Mouse (Mus musculus) cerebellum, adult 2 months (tissue): ENCODE measurements at regions not wholly inside any gene's neighbourhood (a gene's known extent, or its start where the extent isn't known, plus 50 kb on each side); places are given as distances from the start of the nearest gene placed in this dataset.

ENCODE experiments used
- DNase-seq, 2 experiments: peaks; one replicate each; pipeline ENCODE4 v3.0.0; 2021
- H3K27ac ChIP-seq: fragments of 200-500 bp; 2 replicates; pipeline ENCODE4 v1.5.1; 2012; ENCODE audit warnings: low read length, control low read depth, inconsistent platforms; ENCODE audit not compliant: insufficient read depth
- H3K27me3 ChIP-seq: fragments of 200-500 bp; 2 replicates; pipeline ENCODE4 v1.6.1; 2012; ENCODE audit warnings: inconsistent platforms, mild to moderate bottlenecking, low read length, moderate library complexity; ENCODE audit not compliant: control insufficient read depth, insufficient read depth
- H3K4me1 ChIP-seq: fragments of 200-500 bp; 2 replicates; pipeline ENCODE4 v1.6.1; 2011; ENCODE audit warnings: low read length; ENCODE audit not compliant: control insufficient read depth, insufficient read depth
- H3K4me3 ChIP-seq: fragments of 200-500 bp; replicated peaks from 2 replicates; pipeline ENCODE3; 2011; ENCODE audit warnings: mild to moderate bottlenecking, low read depth, low read length, control low read depth; ENCODE audit not compliant: insufficient read depth
- CTCF ChIP-seq: fragments of 200-500 bp; IDR thresholded peaks from 2 replicates; pipeline ENCODE4 v1.5.1; 2011; ENCODE audit warnings: low read depth, mild to moderate bottlenecking, control low read depth, low read length, moderate library complexity, borderline replicate concordance; ENCODE audit not compliant: insufficient read depth
- POLR2A ChIP-seq: fragments of 200-500 bp; IDR thresholded peaks from 2 replicates; pipeline ENCODE4 v1.6.1; 2011; ENCODE audit warnings: low read length, control low read depth, borderline replicate concordance; ENCODE audit not compliant: insufficient read depth
- WGBS: fragments of 180-500 bp; shearing (Covaris S2); methylation state at CpG from one replicate; pipeline ENCODE4 v1.1.7; 2018; 5-methylcytosine and 5-hydroxymethylcytosine counted together

- Histone ChIP-seq H3K4me1 (no peaks in the 10 kb centered on the region), H3K27me3 (no peaks in the 10 kb centered on the region; the same call in 1 of the 2 replicates), H3K4me3 (no peak overlapping the region), H3K27ac (no peak overlapping the region)
- 52% methylated on average over 8 of the region's 8 CpGs for WGBS
- TF ChIP-seq POLR2A, result no peak
- no peak for TF ChIP-seq CTCF
- no peak for DNase-seq
Observed at GRCm38 (mm10) chr11:26962928-26963667, 369.3 kb upstream of the Vrk2 start.

- TF ChIP-seq CTCF (no peak), POLR2A (no peak)
- no peak overlapping the region for H3K27ac ChIP-seq
- H3K4me3 ChIP-seq, result no peak overlapping the region
- DNase-seq, result no peak
- 33% methylated on average over 18 of the region's 18 CpGs for WGBS
- no peaks in the 10 kb centered on the region; the same call in 1 of the 2 replicates for H3K27me3 ChIP-seq
- H3K4me1 ChIP-seq, result no peaks in the 10 kb centered on the region
Observed at GRCm38 (mm10) chr11:26962040-26962927, 368.5 kb upstream of the Vrk2 start.

GRCm38 (mm10) chr11:26961336-26961980 is 367.7 kb upstream of the Vrk2 start:
- WGBS, result 12% methylated on average over 5 of the region's 5 CpGs
- Histone ChIP-seq H3K4me1 (no peaks in the 10 kb centered on the region), H3K27ac (no peak overlapping the region), H3K27me3 (no peaks in the 10 kb centered on the region; the same call in 1 of the 2 replicates), H3K4me3 (no peak overlapping the region)
- peak; percentile 66 to 80 for DNase-seq
- peak; percentile 88 for TF ChIP-seq CTCF
- TF ChIP-seq POLR2A, result no peak

- no peak overlapping the region for H3K27ac ChIP-seq
- no peak overlapping the region for H3K4me3 ChIP-seq
- no peak for DNase-seq
- TF ChIP-seq CTCF, result no peak
- no peak for TF ChIP-seq POLR2A
- WGBS, result 76% methylated on average over 3 of the region's 3 CpGs
- H3K27me3 ChIP-seq, result no peaks in the 10 kb centered on the region
- H3K4me1 ChIP-seq, result no peaks in the 10 kb centered on the region
Observed at GRCm38 (mm10) chr11:26956153-26956552, 362.4 kb upstream of the Vrk2 start.

- 6% methylated on average over 3 of the region's 3 CpGs for WGBS
- no peak for TF ChIP-seq CTCF
- TF ChIP-seq POLR2A, result no peak
Observed at GRCm38 (mm10) chr11:26931766-26932165, 338.0 kb upstream of the Vrk2 start.

GRCm38 (mm10) chr11:26907099-26907498 is 313.3 kb upstream of the Vrk2 start:
- Histone ChIP-seq H3K27ac (no peak overlapping the region), H3K4me1 (no peaks in the 10 kb centered on the region), H3K27me3 (no peaks in the 10 kb centered on the region), H3K4me3 (no peak overlapping the region)
- no peak for DNase-seq
- no peak for TF ChIP-seq POLR2A
- no peak for TF ChIP-seq CTCF
- 68% methylated on average over 3 of the region's 3 CpGs for WGBS

More at GRCm38 (mm10) chr11:26931766-26932165, 338.0 kb upstream of the Vrk2 start:
- no peaks in the 10 kb centered on the region for H3K27me3 ChIP-seq
- H3K4me3 ChIP-seq, result no peak overlapping the region
- no peak for DNase-seq
- H3K4me1 ChIP-seq, result no peaks in the 10 kb centered on the region
- no peak overlapping the region for H3K27ac ChIP-seq

GRCm38 (mm10) chr11:26881635-26882034 is 287.8 kb upstream of the Vrk2 start:
- no peak overlapping the region for H3K4me3 ChIP-seq
- no peaks in the 10 kb centered on the region for H3K4me1 ChIP-seq
- H3K27me3 ChIP-seq, result no peaks in the 10 kb centered on the region
- DNase-seq, result no peak
- TF ChIP-seq POLR2A, result no peak
- 29% methylated on average over 6 of the region's 6 CpGs for WGBS
- H3K27ac ChIP-seq, result no peak overlapping the region
